Mouse (Mus musculus) heart, postnatal 25 days (tissue): ENCODE measurements around the gene Sh2b3. TPM values are rescaled to one million over a fixed set of nuclear protein-coding genes. Genes with fewer than 3 reads are reported as not detected.

Experiments
- DNase-seq: peaks from one replicate; pipeline ENCODE4 v3.0.0; 2022; ENCODE audit warnings: low spot score
- intact Hi-C: fragments of 180-260 bp; cut with DNase I; formaldehyde crosslinking; loops from one replicate; pipeline ENCODE4 v1.15.1; 2025
- total RNA-seq, 2 experiments: library from RNA; stranded (reverse); gene quantifications; 2 replicates each; pipeline ENCODE4 v1.2.3; 2021

The Sh2b3 gene
- total RNA-seq, 2 experiments from 2014 or later: 20.3 to 27.3 TPM

GRCm38 (mm10) chr5:121828491-121829432, 8.7 kb downstream of the Sh2b3 start:
- intact Hi-C loops: no loop called here
- DNase-seq: no peak

- intact Hi-C loops: no loop called here
- no peak for DNase-seq
Observed at GRCm38 (mm10) chr5:121827876-121828275, 9.6 kb downstream of the Sh2b3 start.

DNA sequence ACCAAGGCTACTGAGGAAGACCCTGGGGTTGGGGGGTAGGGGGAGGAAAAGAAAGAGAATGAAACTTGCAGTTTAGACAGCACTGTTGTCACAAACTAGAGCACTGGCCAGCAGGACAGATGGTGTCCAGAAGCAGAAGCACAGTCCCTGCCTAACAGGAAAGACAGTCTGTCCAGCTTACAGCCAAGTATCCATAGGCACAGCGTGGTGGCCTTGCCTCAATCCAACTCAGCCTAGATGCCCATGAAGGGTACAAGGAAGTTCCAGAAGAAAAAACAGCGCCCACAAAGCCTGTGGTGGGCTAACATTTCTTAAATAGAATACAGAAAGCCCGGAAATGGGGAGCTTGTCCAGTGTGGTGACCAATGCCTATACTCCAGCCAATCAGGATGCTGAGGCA, 11.8 kb downstream of the Sh2b3 start:
- intact Hi-C loops: no loop called here

GRCm38 (mm10) chr5:121824121-121824520, 13.3 kb downstream of the Sh2b3 start:
- DNase-seq: no peak

More for the DNA sequence above, 11.8 kb downstream of the Sh2b3 start:
- no peak for DNase-seq

GRCm38 (mm10) chr5:121823668-121824067, 13.8 kb downstream of the Sh2b3 start:
- no peak for DNase-seq
- intact Hi-C loops: no loop called here

More at GRCm38 (mm10) chr5:121824121-121824520, 13.3 kb downstream of the Sh2b3 start:
- intact Hi-C loops: no loop called here

DNA sequence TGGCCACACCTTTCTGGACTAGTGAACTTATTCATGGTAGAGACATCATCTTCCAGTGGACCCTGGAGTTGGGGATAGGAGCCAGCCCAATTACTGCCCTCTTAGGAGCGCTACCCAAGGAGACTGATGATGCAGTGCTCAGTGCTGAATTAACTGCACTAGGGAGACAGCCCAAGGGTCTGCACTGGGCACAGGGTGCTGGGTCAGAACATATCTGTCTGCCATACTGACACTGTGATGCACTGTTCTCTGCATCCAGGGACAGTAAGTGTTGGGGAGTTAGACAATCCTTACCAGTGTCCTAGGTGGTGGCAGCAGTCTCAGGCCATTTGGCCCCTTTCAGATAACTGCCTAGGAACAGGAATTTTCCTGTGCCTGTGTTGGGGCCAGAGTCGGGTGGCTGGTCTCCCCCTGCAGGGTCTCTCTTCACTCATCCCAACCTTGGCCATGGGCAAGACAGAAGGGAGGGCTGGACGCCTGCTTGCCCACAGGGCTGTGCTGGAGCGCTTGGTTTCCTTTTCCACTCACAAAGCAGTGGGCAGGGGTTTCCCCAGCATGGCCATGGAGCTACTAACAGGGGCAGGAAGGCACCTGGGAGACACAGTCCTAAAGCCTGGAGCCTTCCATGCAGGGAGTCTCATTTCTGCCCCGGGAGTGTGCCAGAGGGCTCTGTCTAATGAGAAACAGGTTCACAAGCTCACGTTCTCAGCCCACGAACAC, 14.5 kb downstream of the Sh2b3 start:
- intact Hi-C loops: no loop called here

GRCm38 (mm10) chr5:121821552-121821951, 15.9 kb downstream of the Sh2b3 start:
- no peak for DNase-seq
- intact Hi-C loops: no loop called here

More for the DNA sequence above, 14.5 kb downstream of the Sh2b3 start:
- DNase-seq: no peak

DNA sequence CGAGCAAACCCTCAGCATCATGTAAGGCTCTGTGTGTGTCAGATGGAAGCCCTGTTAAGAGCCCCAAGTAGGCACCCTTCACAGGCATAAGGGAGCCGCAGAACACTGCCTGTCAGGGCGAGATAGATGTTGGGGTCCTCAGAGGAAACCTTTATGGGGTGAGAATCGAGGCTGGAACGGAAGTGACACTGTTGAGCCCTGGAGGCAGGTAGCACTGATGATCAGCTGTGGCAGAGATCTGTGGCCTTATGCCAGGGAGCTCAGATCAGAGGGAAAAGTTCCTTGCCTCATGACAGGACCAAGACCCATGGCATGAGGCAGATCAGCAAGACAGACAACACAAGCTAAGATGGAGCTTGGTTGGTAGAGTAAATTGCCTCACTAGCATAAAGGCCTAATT, 16.3 kb downstream of the Sh2b3 start:
- intact Hi-C loops: no loop called here
- DNase-seq: no peak

GRCm38 (mm10) chr5:121820657-121821056, 16.8 kb downstream of the Sh2b3 start:
- intact Hi-C loops: no loop called here
- DNase-seq: no peak

DNA sequence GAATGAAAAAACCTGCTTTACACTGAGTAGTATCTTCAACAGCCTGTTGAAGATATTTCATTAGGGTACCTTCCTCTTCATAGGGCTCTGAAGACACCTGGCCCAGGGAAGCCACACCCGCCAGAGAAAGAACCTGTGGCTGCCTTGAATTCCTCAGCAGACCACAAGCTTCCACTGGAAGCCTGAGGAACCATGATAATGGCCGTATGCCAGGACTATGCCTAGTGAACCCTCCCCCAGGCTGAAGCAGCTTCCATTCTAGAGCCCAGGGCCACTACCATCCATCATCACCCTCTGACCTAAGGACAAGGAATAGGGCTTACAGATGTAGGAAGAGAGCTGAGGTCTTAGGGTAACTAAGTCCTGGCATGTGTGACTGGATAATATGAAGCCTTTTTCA, 17.3 kb downstream of the Sh2b3 start:
- intact Hi-C loops: no loop called here
- DNase-seq: no peak

- intact Hi-C loops: no loop called here
- no peak for DNase-seq
Observed at GRCm38 (mm10) chr5:121819559-121819958, 17.9 kb downstream of the Sh2b3 start.

- DNase-seq: no peak
Observed at GRCm38 (mm10) chr5:121818862-121819261, 18.6 kb downstream of the Sh2b3 start.

GRCm38 (mm10) chr5:121818401-121818800, 19.0 kb downstream of the Sh2b3 start:
- no peak for DNase-seq
- intact Hi-C loops: no loop called here

More at GRCm38 (mm10) chr5:121818862-121819261, 18.6 kb downstream of the Sh2b3 start:
- intact Hi-C loops: no loop called here

GRCm38 (mm10) chr5:121817551-121817950, 19.9 kb downstream of the Sh2b3 start:
- DNase-seq: no peak
- intact Hi-C loops: no loop called here

DNA sequence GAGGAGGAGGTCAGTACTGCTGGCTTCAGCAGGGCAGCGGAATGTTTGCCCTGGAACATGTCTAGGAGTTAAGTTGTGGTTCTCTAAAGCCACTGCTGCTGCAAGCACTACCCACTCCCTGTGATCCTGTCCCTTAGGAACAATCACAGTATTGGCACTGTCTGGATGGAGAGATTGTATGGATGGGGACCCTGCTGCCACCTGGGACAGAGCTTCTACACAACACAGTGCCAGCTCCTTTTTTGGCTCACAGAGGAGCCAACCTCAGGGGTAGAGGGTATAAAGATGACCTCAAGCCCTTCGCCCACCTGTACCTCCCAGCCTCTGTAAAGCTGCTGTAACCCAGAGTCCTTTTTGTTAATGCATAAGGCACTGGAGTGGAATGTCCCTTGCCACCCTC, 20.8 kb downstream of the Sh2b3 start:
- intact Hi-C loops: no loop called here
- DNase-seq: no peak

DNA sequence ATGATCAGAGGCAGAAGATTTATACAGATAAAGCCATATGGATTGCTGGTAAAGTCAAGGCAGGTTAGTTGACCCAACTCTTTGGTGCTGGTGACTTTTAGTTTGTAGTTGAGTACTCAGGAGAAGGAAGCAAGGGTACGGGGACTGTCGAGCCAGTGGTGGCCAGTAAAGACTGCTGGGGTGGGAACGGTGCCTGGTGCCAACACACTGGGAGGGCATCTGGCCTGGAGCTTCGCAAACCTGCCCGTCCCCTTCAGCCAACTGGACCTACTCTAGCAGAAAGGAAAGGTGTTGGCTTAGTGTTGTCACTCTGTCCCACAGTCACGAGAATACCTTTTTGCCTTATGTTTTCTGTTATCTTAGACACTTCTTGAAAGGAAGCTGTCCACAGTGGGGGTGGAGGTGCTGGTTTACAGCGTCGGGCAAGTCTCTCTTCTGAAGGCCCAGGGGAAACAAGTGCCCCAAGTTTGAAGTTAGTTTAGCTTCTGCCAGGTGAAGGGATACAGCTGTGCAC, 21.5 kb downstream of the Sh2b3 start:
- intact Hi-C loops: loop anchor here (1.0 kb wide), 1 partner anchor 26 kb away; no protein-coding TSS in a partner anchor
- no peak for DNase-seq

DNA sequence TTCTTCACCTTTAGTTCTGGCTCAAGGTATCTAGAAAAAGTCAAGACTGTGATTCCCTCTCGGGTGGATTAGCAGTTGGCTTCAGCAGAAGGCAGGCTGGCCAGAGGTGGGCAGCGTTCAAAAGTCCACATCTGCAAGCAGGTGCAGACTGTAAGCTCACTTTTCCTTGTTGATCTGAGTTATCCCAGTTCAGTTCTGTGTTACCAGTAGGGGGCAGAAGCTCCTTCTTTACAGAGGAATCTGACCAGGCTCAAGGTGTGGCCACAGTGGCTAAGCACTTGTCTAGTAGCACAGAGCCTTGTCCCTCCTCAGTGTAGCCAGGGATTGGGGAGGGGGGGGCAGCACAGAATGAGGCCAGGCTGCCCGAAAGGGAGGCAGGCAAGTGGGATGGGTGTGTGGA, 22.4 kb downstream of the Sh2b3 start:
- intact Hi-C loops: loop anchor here (1.0 kb wide), 1 partner anchor 27 kb away; no protein-coding TSS in a partner anchor
- DNase-seq: no peak

DNA sequence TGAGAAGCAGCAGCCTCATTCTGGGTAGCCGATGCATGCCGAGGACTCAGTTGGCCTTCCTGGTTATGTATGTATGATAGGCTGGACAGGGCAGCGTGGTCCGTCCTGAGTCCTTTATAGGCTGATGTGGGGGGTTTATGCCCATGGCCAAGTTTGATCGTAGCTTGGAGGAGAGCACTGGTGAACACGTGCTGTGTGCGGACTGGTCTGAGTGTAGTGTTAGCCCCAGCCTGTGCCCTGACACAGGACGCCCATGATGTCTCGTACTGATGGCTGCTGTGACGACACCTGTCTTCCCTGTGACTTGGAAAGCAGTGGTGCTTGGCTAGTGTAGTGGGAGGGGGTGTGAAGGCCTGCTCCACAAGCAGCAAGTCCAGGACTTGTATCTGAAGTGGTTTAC, 23.7 kb downstream of the Sh2b3 start:
- intact Hi-C loops: no loop called here
- no peak for DNase-seq

DNA sequence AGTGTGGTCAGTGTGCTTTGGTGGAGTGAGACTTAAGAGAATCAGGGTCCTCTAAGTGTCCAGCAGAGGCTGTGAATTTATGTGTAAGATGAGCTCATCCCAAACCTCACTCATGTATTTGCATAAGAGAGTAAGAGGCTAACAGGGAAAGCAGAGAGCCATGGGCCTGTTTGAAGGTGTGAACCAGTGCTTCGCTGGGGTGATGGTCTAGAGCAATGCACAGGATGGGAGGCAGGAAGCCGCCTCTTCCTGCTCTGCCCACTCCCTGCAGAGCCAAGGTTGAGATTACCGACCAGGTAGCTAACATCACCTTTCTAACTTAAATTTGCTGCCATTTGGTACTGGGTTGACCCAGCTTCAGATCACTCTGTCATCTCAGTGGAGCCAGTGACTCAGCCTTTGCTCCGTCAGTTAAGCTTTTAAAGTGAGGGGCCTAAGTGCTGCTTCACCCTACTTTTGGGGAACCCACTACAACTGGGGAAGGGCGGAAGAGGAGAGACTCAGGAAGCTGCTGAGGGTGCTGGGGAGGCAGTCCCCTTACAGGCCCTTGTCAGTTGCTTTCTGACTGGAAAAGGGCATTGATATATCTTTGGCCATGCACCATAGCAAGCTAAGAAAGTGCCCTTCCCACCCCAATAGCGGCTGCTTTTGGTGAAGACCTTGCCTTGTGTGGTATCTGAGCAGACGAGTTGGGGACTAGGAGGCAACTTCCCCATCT, 24.8 kb downstream of the Sh2b3 start:
- intact Hi-C loops: no loop called here
- DNase-seq: no peak

DNA sequence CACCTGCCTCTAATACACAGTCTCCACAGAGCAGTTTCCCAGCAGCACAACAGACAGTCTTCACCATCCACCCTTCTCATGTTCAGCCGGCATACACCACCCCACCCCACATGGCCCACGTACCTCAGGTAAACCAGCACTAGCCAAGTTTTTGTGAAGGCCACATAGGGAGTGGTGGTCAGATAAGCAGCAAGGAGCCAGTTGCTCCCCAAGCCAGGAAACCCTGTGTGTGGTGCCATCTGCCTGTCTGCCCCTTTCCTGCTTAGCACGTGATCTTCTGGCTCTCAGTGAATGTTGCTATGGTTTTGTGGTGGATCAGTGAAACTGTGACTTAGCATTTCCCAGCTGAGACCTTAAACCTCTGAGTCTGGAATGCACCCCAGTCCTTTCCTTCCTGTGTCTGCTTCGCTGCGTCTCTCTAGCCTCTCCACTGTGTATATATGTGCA, 25.9 kb downstream of the Sh2b3 start:
- intact Hi-C loops: no loop called here
- no peak for DNase-seq
